Mouse (Mus musculus) ES-E14 (cell line): Measurements from ENCODE around the gene Chga. TPM values are rescaled to one million over a fixed set of nuclear protein-coding genes. Genes with fewer than 3 reads are reported as not detected.
A peak's percentile ranks its signal among the peaks of the same experiment; 100 is the strongest.

Experiments
- DNase-seq: peaks from one replicate; pipeline ENCODE4 v3.0.0-alpha.2; 2013; ENCODE audit warnings: low read depth, low spot score
- H3K27ac ChIP-seq: 2 replicates; pipeline ENCODE4 v1.5.1; 2012; ENCODE audit warnings: low read depth, mild to moderate bottlenecking, low read length, moderate library complexity, mixed read lengths; ENCODE audit not compliant: poor library complexity, insufficient read depth, severe bottlenecking
- H3K36me3 ChIP-seq: 2 replicates; pipeline ENCODE4 v1.6.1; 2012; ENCODE audit warnings: mild to moderate bottlenecking, low read length, moderate library complexity, mixed read lengths; ENCODE audit not compliant: control insufficient read depth, poor library complexity, insufficient read depth, severe bottlenecking
- H3K4me1 ChIP-seq, 2 experiments: fragments of 150-350 bp in 1 of 2; sonication (generic) in 1 of 2; 2 replicates each; pipeline ENCODE4 v1.6.1; 2012; ENCODE audit warnings: low read length in 2 of 2, mild to moderate bottlenecking in 1 of 2, mixed read lengths in 1 of 2; ENCODE audit not compliant: control insufficient read depth in 2 of 2, insufficient read depth in 2 of 2, poor library complexity in 1 of 2
- H3K4me3 ChIP-seq, 2 experiments: fragments of 150-350 bp in 1 of 2; sonication (generic) in 1 of 2; 2 replicates each; pipeline ENCODE4 v1.5.1; 2012; ENCODE audit warnings: low read length in 2 of 2, low read depth in 1 of 2, mild to moderate bottlenecking in 1 of 2, mixed read lengths in 1 of 2; ENCODE audit not compliant: insufficient read depth in 1 of 2, poor library complexity in 1 of 2, severe bottlenecking in 1 of 2
- H3K9ac ChIP-seq: 2 replicates; pipeline ENCODE4 v1.6.1; 2012; ENCODE audit warnings: low read depth, mild to moderate bottlenecking, low read length, mixed read lengths; ENCODE audit not compliant: poor library complexity, insufficient read depth, severe bottlenecking
- H3K9me3 ChIP-seq: fragments of 150-350 bp; sonication (generic); 2 replicates; pipeline ENCODE4 v1.6.1; 2012; ENCODE audit warnings: low read depth, mild to moderate bottlenecking, low read length; ENCODE audit not compliant: control insufficient read depth, insufficient read depth
- CHD2 ChIP-seq: IDR thresholded peaks from 2 replicates; pipeline ENCODE4 v1.6.1; 2014; ENCODE audit warnings: mild to moderate bottlenecking, low read depth, low read length, inconsistent platforms
- HCFC1 ChIP-seq: IDR thresholded peaks from 2 replicates; pipeline ENCODE4 v1.6.1; 2012; ENCODE audit warnings: low read length, inconsistent platforms, borderline replicate concordance; ENCODE audit not compliant: insufficient read depth
- MAFK ChIP-seq: IDR thresholded peaks from 2 replicates; pipeline ENCODE4 v1.6.1; 2014; ENCODE audit warnings: mild to moderate bottlenecking, low read depth, low read length, inconsistent platforms; ENCODE audit not compliant: insufficient read depth
- ZC3H11A ChIP-seq: IDR thresholded peaks from 2 replicates; pipeline ENCODE4 v1.6.1; 2012; ENCODE audit warnings: low read depth, mild to moderate bottlenecking, inconsistent platforms, low read length, borderline replicate concordance
- ZNF384 ChIP-seq: IDR thresholded peaks from 2 replicates; pipeline ENCODE4 v1.6.1; 2012; ENCODE audit warnings: low read depth, low read length, inconsistent platforms
- in situ Hi-C, 2 experiments: fragments of 600-800 bp; cut with MboI; formaldehyde crosslinking; loops; one replicate each; pipeline ENCODE4 v1.15.1; 2025; ENCODE audit warnings: low sequenced_read_pairs in 2 of 2, inconsistent platforms in 1 of 2; ENCODE audit not compliant: unreplicated experiment in 2 of 2
- total RNA-seq: library from RNA; depleted of rRNA; stranded (reverse); fragments of 300-350 nt; gene quantifications from 2 replicates; pipeline ENCODE4 v1.2.3, GENCODE M21; 2012

Chga gene
- total RNA-seq, 1 experiment: 11.9 TPM

DNA sequence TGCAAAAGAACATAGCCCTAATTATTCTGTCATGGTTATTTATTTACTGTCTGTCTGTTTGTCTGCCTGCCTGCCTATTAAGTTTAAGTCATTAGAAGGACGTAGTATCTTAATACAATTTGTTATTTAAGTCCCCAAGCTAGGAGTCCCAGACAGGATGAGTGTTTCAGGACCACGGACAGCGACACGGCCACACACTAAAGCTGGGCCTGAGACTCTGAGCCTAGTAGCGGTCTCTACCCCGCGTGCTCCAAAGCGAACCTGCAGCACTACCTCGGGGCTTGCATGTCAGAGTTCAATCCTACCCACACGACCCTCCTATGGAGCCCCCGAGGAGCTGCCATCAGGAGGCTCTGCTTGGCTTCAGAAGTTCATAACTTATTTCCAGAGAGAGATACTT, 4.2 kb upstream of the Chga start:
- Histone ChIP-seq H3K4me1 (peaks cover 0 to 9% of the 10 kb centered on the region in 2 experiments; a peak in 2 of 4 replicates), H3K27ac (no peak overlapping the region), H3K4me3 (no peak overlapping the region), H3K36me3 (no peaks in the 10 kb centered on the region), H3K9ac (no peak overlapping the region), H3K9me3 (no peaks in the 10 kb centered on the region)
- in situ Hi-C loops: no loop called here
- peak; percentile 87 for DNase-seq
- TF ChIP-seq MAFK (no peak), ZNF384 (no peak), HCFC1 (no peak), ZC3H11A (no peak), CHD2 (no peak)

DNA sequence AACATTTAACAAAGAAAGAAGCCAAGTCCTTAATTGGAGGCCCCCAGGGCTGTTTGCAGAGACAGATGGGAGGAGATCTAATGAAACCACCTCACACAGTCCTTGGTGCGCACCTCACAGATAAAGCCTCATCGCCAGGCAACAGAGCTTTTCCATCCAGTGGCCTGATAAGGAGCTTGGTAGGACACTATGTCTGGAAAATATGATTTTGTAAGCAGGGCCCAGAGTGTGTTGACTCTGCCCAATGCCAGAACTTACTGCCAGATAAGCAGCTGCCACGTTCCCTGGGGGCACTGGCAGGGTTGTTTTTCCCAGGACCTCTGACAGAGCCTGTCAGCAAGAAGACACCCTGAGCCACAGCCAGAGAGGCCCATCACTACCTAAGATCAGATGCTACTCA, 3.6 kb upstream of the Chga start:
- no peak for TF ChIP-seq ZC3H11A
- no peak for TF ChIP-seq MAFK
- no peak for TF ChIP-seq CHD2
- no peak for TF ChIP-seq ZNF384
- TF ChIP-seq HCFC1: no peak
- Histone ChIP-seq H3K4me3 (no peak overlapping the region), H3K27ac (no peak overlapping the region), H3K9me3 (no peaks in the 10 kb centered on the region), H3K36me3 (no peaks in the 10 kb centered on the region), H3K4me1 (peaks cover 0 to 6% of the 10 kb centered on the region in 2 experiments; a peak in 2 of 4 replicates), H3K9ac (no peak overlapping the region)
- DNase-seq: no peak
- in situ Hi-C loops: no loop called here

DNA sequence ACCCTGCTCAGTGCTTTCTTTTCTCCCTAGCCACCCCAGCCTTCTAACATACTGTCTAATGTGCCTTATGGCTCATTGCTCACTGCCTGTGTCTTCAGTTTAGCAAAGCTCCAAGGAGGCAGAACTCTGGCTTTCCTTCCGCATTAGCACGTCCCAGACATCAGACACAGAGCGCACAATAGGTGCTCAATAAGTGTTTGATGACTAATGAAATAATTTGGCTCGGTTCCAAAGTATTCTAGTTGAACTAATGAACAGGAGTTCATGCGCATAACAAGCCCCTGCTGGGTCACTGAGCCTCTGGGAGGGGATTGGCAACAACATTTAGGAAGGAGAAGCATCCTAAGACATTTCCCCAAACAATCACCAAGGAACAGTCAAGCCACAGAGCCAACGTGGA, 2.8 kb upstream of the Chga start:
- TF ChIP-seq CHD2: no peak
- no peak for TF ChIP-seq MAFK
- no peak for TF ChIP-seq HCFC1
- TF ChIP-seq ZC3H11A: no peak
- no peak for TF ChIP-seq ZNF384
- in situ Hi-C loops: no loop called here
- Histone ChIP-seq H3K27ac (no peak overlapping the region), H3K9ac (no peak overlapping the region), H3K9me3 (no peaks in the 10 kb centered on the region), H3K4me3 (no peak overlapping the region), H3K4me1 (peaks cover 0 to 5% of the 10 kb centered on the region in 2 experiments; a peak in 2 of 4 replicates), H3K36me3 (no peaks in the 10 kb centered on the region)
- no peak for DNase-seq

- no peaks in the 10 kb centered on the region for H3K9me3 ChIP-seq
- in situ Hi-C loops: no loop called here
- no peak for TF ChIP-seq ZC3H11A
- TF ChIP-seq CHD2: no peak
- TF ChIP-seq ZNF384: no peak
- no peak for TF ChIP-seq HCFC1
- no peak for TF ChIP-seq MAFK
- H3K36me3 ChIP-seq: no peaks in the 10 kb centered on the region
- DNase-seq: no peak
- H3K9ac ChIP-seq: no peak overlapping the region
- H3K4me3 ChIP-seq: peak overlapping the region in 1 of 2 experiments; percentile 100; a peak in 1 of 4 replicates
- H3K4me1 ChIP-seq: peaks cover 0 to 5% of the 10 kb centered on the region in 2 experiments; a peak in 2 of 4 replicates
- H3K27ac ChIP-seq: no peak overlapping the region
Measured at GRCm38 (mm10) chr12:102553705-102554275, 979 bp upstream of the Chga start.

DNA sequence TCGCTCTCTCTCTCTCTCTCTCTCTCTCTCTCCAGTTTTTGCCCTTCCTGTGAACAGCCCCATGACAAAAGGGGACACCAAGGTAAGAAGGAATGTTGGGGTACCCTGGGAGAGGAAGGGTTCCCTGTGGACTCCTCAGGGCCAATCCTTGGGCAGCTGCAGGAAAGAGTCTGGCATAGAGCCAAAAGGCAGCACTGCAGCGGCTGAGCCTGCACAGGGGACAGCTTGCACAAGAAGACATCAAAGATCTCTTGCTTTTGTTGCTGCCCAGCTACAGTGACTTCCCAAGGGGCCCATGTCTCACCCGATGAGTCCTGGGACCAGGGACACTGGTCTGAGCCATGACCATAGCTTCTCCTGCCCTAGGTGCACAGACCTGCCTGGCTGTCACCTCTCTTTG, 1.1 kb downstream of the Chga start:
- DNase-seq: no peak
- in situ Hi-C loops: no loop called here
- no peak for TF ChIP-seq HCFC1
- TF ChIP-seq MAFK: no peak
- no peak for TF ChIP-seq CHD2
- TF ChIP-seq ZC3H11A: no peak
- no peak for TF ChIP-seq ZNF384
- Histone ChIP-seq H3K27ac (no peak overlapping the region), H3K4me1 (peaks cover 0 to 5% of the 10 kb centered on the region in 2 experiments; a peak in 2 of 4 replicates), H3K9me3 (no peaks in the 10 kb centered on the region), H3K36me3 (no peaks in the 10 kb centered on the region), H3K9ac (no peak overlapping the region), H3K4me3 (no peak overlapping the region)
